Comparison of ENCODE assay signal across 16 mouse cellular contexts in genomic region chr5:124902195-124902594, GRCm38 (mm10). TPM values are rescaled to one million over a fixed set of nuclear protein-coding genes. Genes with fewer than 3 reads are reported as not detected.
DNase-seq lines count a peak whose midpoint lies in the region; ATAC-seq and TF ChIP-seq lines count a peak whose summit lies in the region.
"Had no signal": no experiment of that assay in that cellular context is flagged by ENCODE, and none has a peak within 500 bp of the region (broad histone marks: within the 10 kb centered on the region; RNA-seq: fewer than 3 reads in every experiment).

No protein-coding gene starts in this region.

- no peaks in the 10 kb centered on the region for H3K9me3 ChIP-seq in embryonic facial prominence, embryonic 15.5 days (replicated peaks)
- H3K9me3 ChIP-seq in embryonic facial prominence, embryonic 10.5 days = no peaks in the 10 kb centered on the region
- H3K9me3 ChIP-seq in hindbrain, postnatal 0 days (ENCODE audit: low read length) = no peaks in the 10 kb centered on the region
- H3K9me3 ChIP-seq in hindbrain, embryonic 13.5 days = no peaks in the 10 kb centered on the region
- H3K9me3 ChIP-seq in midbrain, embryonic 16.5 days (replicated peaks; ENCODE audit: control insufficient read depth, low read length, poor library complexity, severe bottlenecking) = no peaks in the 10 kb centered on the region
- H3K9me3 ChIP-seq in midbrain, embryonic 11.5 days (ENCODE audit: control insufficient read depth, low read length) = no peaks in the 10 kb centered on the region
- H3K9me3 ChIP-seq in forebrain, postnatal 0 days (ENCODE audit: low read length) = no peaks in the 10 kb centered on the region
- H3K9me3 ChIP-seq: heart, embryonic 12.5 days; limb, embryonic 13.5 days; midbrain, embryonic 15.5 days; neural tube, embryonic 12.5 days had no signal

- H3K4me2 ChIP-seq in embryonic facial prominence, embryonic 15.5 days (replicated peaks) = no peak overlapping the region
- no peak overlapping the region for H3K4me2 ChIP-seq in hindbrain, postnatal 0 days (ENCODE audit: low read depth, low read length)
- no peak overlapping the region for H3K4me2 ChIP-seq in hindbrain, embryonic 13.5 days
- no peak overlapping the region for H3K4me2 ChIP-seq in midbrain, embryonic 16.5 days (ENCODE audit: low read length)
- H3K4me2 ChIP-seq in midbrain, embryonic 11.5 days = no peak overlapping the region
- H3K4me2 ChIP-seq in forebrain, postnatal 0 days (ENCODE audit: low read depth) = no peak overlapping the region
- H3K4me2 ChIP-seq: heart, embryonic 12.5 days; limb, embryonic 13.5 days; midbrain, embryonic 15.5 days; neural tube, embryonic 12.5 days had no signal

- H3K27ac ChIP-seq in embryonic facial prominence, embryonic 15.5 days (replicated peaks) = peak overlapping the region; percentile 72
- H3K27ac ChIP-seq in embryonic facial prominence, embryonic 10.5 days (replicated peaks) = no peak overlapping the region
- H3K27ac ChIP-seq in hindbrain, postnatal 0 days = peak overlapping the region; percentile 41; the same call in 1 of the 2 replicates
- H3K27ac ChIP-seq in hindbrain, embryonic 13.5 days = no peak overlapping the region
- peak overlapping the region; percentile 51; the same call in 1 of the 2 replicates for H3K27ac ChIP-seq in midbrain, embryonic 16.5 days (ENCODE audit: low read length)
- no peak overlapping the region for H3K27ac ChIP-seq in midbrain, embryonic 11.5 days (ENCODE audit: low read depth, low read length)
- H3K27ac ChIP-seq in forebrain, postnatal 0 days (ENCODE audit: low read depth, low read length) = no peak overlapping the region; the same call in 1 of the 2 replicates
- H3K27ac ChIP-seq: limb, embryonic 13.5 days; midbrain, embryonic 15.5 days; neural tube, embryonic 12.5 days had no signal

- no peak overlapping the region for H3K4me3 ChIP-seq in embryonic facial prominence, embryonic 15.5 days (replicated peaks)
- no peak overlapping the region for H3K4me3 ChIP-seq in embryonic facial prominence, embryonic 10.5 days
- H3K4me3 ChIP-seq in hindbrain, postnatal 0 days (ENCODE audit: low read length) = no peak overlapping the region
- H3K4me3 ChIP-seq in hindbrain, embryonic 13.5 days = no peak overlapping the region
- no peak overlapping the region for H3K4me3 ChIP-seq in midbrain, embryonic 16.5 days (ENCODE audit: low read depth, low read length)
- no peak overlapping the region for H3K4me3 ChIP-seq in midbrain, embryonic 11.5 days (ENCODE audit: low read depth, low read length)
- H3K4me3 ChIP-seq in forebrain, postnatal 0 days (ENCODE audit: low read depth, low read length) = no peak overlapping the region
- H3K4me3 ChIP-seq: heart, embryonic 12.5 days; limb, embryonic 13.5 days; midbrain, embryonic 15.5 days; neural tube, embryonic 12.5 days had no signal

- H3K9ac ChIP-seq in embryonic facial prominence, embryonic 15.5 days = no peak overlapping the region
- H3K9ac ChIP-seq in hindbrain, postnatal 0 days (replicated peaks; ENCODE audit: low read length) = no peak overlapping the region
- no peak overlapping the region for H3K9ac ChIP-seq in hindbrain, embryonic 13.5 days
- H3K9ac ChIP-seq in midbrain, embryonic 16.5 days (ENCODE audit: low read depth, low read length) = no peak overlapping the region
- no peak overlapping the region for H3K9ac ChIP-seq in midbrain, embryonic 11.5 days (ENCODE audit: low read length)
- no peak overlapping the region for H3K9ac ChIP-seq in forebrain, postnatal 0 days
- H3K9ac ChIP-seq: heart, embryonic 12.5 days; limb, embryonic 13.5 days; midbrain, embryonic 15.5 days; neural tube, embryonic 12.5 days had no signal

- H3K4me1 ChIP-seq in embryonic facial prominence, embryonic 15.5 days = peaks cover 28% of the 10 kb centered on the region
- H3K4me1 ChIP-seq in embryonic facial prominence, embryonic 10.5 days = peaks cover 8% of the 10 kb centered on the region
- no peaks in the 10 kb centered on the region for H3K4me1 ChIP-seq in hindbrain, postnatal 0 days (ENCODE audit: insufficient read depth, low read length)
- H3K4me1 ChIP-seq in hindbrain, embryonic 13.5 days (replicated peaks) = peaks cover 15% of the 10 kb centered on the region
- peaks cover 11% of the 10 kb centered on the region; the same call in 1 of the 2 replicates for H3K4me1 ChIP-seq in midbrain, embryonic 16.5 days (ENCODE audit: control insufficient read depth, insufficient read depth, low read length)
- no peaks in the 10 kb centered on the region for H3K4me1 ChIP-seq in midbrain, embryonic 11.5 days (ENCODE audit: control insufficient read depth, insufficient read depth, low read length)
- H3K4me1 ChIP-seq in forebrain, postnatal 0 days (ENCODE audit: insufficient read depth) = peaks cover 5% of the 10 kb centered on the region

- H3K27me3 ChIP-seq in embryonic facial prominence, embryonic 15.5 days = no peaks in the 10 kb centered on the region
- no peaks in the 10 kb centered on the region for H3K27me3 ChIP-seq in embryonic facial prominence, embryonic 10.5 days (replicated peaks; ENCODE audit: low read depth, poor library complexity, severe bottlenecking)
- H3K27me3 ChIP-seq in hindbrain, postnatal 0 days (ENCODE audit: insufficient read depth, low read length) = no peaks in the 10 kb centered on the region
- no peaks in the 10 kb centered on the region for H3K27me3 ChIP-seq in hindbrain, embryonic 13.5 days
- no peaks in the 10 kb centered on the region for H3K27me3 ChIP-seq in midbrain, embryonic 16.5 days (ENCODE audit: control insufficient read depth, insufficient read depth, low read depth, low read length)
- no peaks in the 10 kb centered on the region for H3K27me3 ChIP-seq in midbrain, embryonic 11.5 days (ENCODE audit: control insufficient read depth, insufficient read depth, low read length)
- no peaks in the 10 kb centered on the region for H3K27me3 ChIP-seq in forebrain, postnatal 0 days (ENCODE audit: insufficient read depth, low read length)
- H3K27me3 ChIP-seq: heart, embryonic 12.5 days; limb, embryonic 13.5 days; midbrain, embryonic 15.5 days; neural tube, embryonic 12.5 days had no signal

- WGBS in embryonic facial prominence, embryonic 15.5 days = 55% methylated on average over 10 of the region's 10 CpGs
- 83% methylated on average over 10 of the region's 10 CpGs for WGBS in embryonic facial prominence, embryonic 10.5 days
- 48% methylated on average over 10 of the region's 10 CpGs for WGBS in hindbrain, postnatal 0 days
- WGBS in hindbrain, embryonic 13.5 days = 82% methylated on average over 10 of the region's 10 CpGs
- WGBS in midbrain, embryonic 16.5 days = 86% methylated on average over 10 of the region's 10 CpGs
- 91% methylated on average over 10 of the region's 10 CpGs for WGBS in midbrain, embryonic 11.5 days
- 57% methylated on average over 10 of the region's 10 CpGs for WGBS in forebrain, postnatal 0 days

- ATAC-seq in embryonic facial prominence, embryonic 15.5 days (ENCODE audit: insufficient number of reproducible peaks, low FRiP score, low TSS enrichment, low read depth) = peak; percentile 48; the same call in 1 of the 2 replicates
- peak; percentile 53; the same call in 1 of the 2 replicates for ATAC-seq in hindbrain, postnatal 0 days
- ATAC-seq in hindbrain, embryonic 13.5 days (ENCODE audit: low FRiP score) = no peak
- no peak for ATAC-seq in midbrain, embryonic 16.5 days
- ATAC-seq in midbrain, embryonic 11.5 days (ENCODE audit: low FRiP score) = no peak
- 0 out of 2 replicates have a peak, but pooled peaks have one; percentile 23 for ATAC-seq in forebrain, postnatal 0 days
- ATAC-seq: midbrain, embryonic 15.5 days had no signal

- TF ChIP-seq CTCF in hindbrain, postnatal 0 days (IDR thresholded peaks at IDR 0.05; ENCODE audit: low read depth) = no peak
- no peak for TF ChIP-seq CTCF in forebrain, postnatal 0 days (IDR thresholded peaks at IDR 0.05; ENCODE audit: low read depth)

- no peaks in the 10 kb centered on the region for H3K36me3 ChIP-seq in embryonic facial prominence, embryonic 15.5 days
- no peaks in the 10 kb centered on the region for H3K36me3 ChIP-seq in embryonic facial prominence, embryonic 10.5 days (replicated peaks)
- no peaks in the 10 kb centered on the region for H3K36me3 ChIP-seq in hindbrain, postnatal 0 days (ENCODE audit: insufficient read depth, low read length)
- H3K36me3 ChIP-seq in hindbrain, embryonic 13.5 days = no peaks in the 10 kb centered on the region
- H3K36me3 ChIP-seq in midbrain, embryonic 16.5 days (ENCODE audit: control insufficient read depth, insufficient read depth, low read length) = no peaks in the 10 kb centered on the region
- H3K36me3 ChIP-seq in midbrain, embryonic 11.5 days (ENCODE audit: control insufficient read depth, insufficient read depth, low read length) = no peaks in the 10 kb centered on the region
- no peaks in the 10 kb centered on the region for H3K36me3 ChIP-seq in forebrain, postnatal 0 days (ENCODE audit: insufficient read depth)
- H3K36me3 ChIP-seq: heart, embryonic 12.5 days; limb, embryonic 13.5 days; midbrain, embryonic 15.5 days; neural tube, embryonic 12.5 days had no signal

- DNase-seq in embryonic facial prominence, embryonic 10.5 days (ENCODE audit: low spot score) = no peak
- peak; percentile 68 for DNase-seq in hindbrain, postnatal 0 days (ENCODE audit: low spot score)
- no peak for DNase-seq in midbrain, embryonic 11.5 days (ENCODE audit: low spot score, missing footprints)
- DNase-seq in forebrain, postnatal 0 days = peak; percentile 45
- no peak for DNase-seq in thymus, postnatal 4 days
- DNase-seq: adrenal gland, adult 2 months; kidney, adult 11 months; kidney, postnatal 10 days; lung, postnatal 4 days had no signal

RNA-seq across cellular contexts. Expression of gene Zfp664, which starts 39.7 kb away (rescaled TPM):
- polyA plus RNA-seq in embryonic facial prominence, embryonic 15.5 days (2015; fragmentation: Nextera tagmentation; extraction: Ambion mirVana) = 87.2 and 90.4 TPM in 2 replicates
- 162 and 171 TPM in 2 replicates for polyA plus RNA-seq in embryonic facial prominence, embryonic 10.5 days (2016; fragmentation: Nextera tagmentation; extraction: Ambion mirVana)
- 42.5 and 44.7 TPM in 2 replicates for total RNA-seq in hindbrain, postnatal 0 days (2014; rRNA removed)
- polyA plus RNA-seq in hindbrain, postnatal 0 days (2015; fragmentation: Nextera tagmentation; extraction: Ambion mirVana) = 63.6 and 68.9 TPM in 2 replicates
- 134 and 137 TPM in 2 replicates for polyA plus RNA-seq in hindbrain, embryonic 13.5 days (2015; fragmentation: Nextera tagmentation; extraction: Ambion mirVana)
- 68.9 and 87.1 TPM in 2 replicates for polyA plus RNA-seq in midbrain, embryonic 16.5 days (2015; fragmentation: Nextera tagmentation; extraction: Ambion mirVana)
- polyA plus RNA-seq in midbrain, embryonic 11.5 days (2014; fragmentation: Nextera tagmentation; extraction: Ambion mirVana) = 133 and 160 TPM in 2 replicates
- total RNA-seq in forebrain, postnatal 0 days (2014; rRNA removed) = 27.5 and 27.6 TPM in 2 replicates
- polyA plus RNA-seq in forebrain, postnatal 0 days (2015; fragmentation: Nextera tagmentation; extraction: Ambion mirVana) = 35.6 and 52.7 TPM in 2 replicates

RNA-seq across cellular contexts. Expression of gene Ccdc92, which starts 40.0 kb away (rescaled TPM):
- polyA plus RNA-seq in embryonic facial prominence, embryonic 15.5 days (2015; fragmentation: Nextera tagmentation; extraction: Ambion mirVana) = 10.0 and 11.7 TPM in 2 replicates
- polyA plus RNA-seq in embryonic facial prominence, embryonic 10.5 days (2016; fragmentation: Nextera tagmentation; extraction: Ambion mirVana) = 12.1 and 13.8 TPM in 2 replicates
- total RNA-seq in hindbrain, postnatal 0 days (2014; rRNA removed) = 43.2 and 48.5 TPM in 2 replicates
- 43.7 and 49.4 TPM in 2 replicates for polyA plus RNA-seq in hindbrain, postnatal 0 days (2015; fragmentation: Nextera tagmentation; extraction: Ambion mirVana)
- polyA plus RNA-seq in hindbrain, embryonic 13.5 days (2015; fragmentation: Nextera tagmentation; extraction: Ambion mirVana) = 32.8 and 33.5 TPM in 2 replicates
- 43.0 and 43.3 TPM in 2 replicates for polyA plus RNA-seq in midbrain, embryonic 16.5 days (2015; fragmentation: Nextera tagmentation; extraction: Ambion mirVana)
- 11.9 and 13.9 TPM in 2 replicates for polyA plus RNA-seq in midbrain, embryonic 11.5 days (2014; fragmentation: Nextera tagmentation; extraction: Ambion mirVana)
- total RNA-seq in forebrain, postnatal 0 days (2014; rRNA removed) = 23.7 and 26.1 TPM in 2 replicates
- 38.2 and 45.4 TPM in 2 replicates for polyA plus RNA-seq in forebrain, postnatal 0 days (2015; fragmentation: Nextera tagmentation; extraction: Ambion mirVana)

Comparison
In these comparisons a context has a peak if more than half of its experiments do, and no peak if none do; other contexts are left out.
1. ATAC-seq: peak in embryonic facial prominence, embryonic 15.5 days (single experiment), hindbrain, postnatal 0 days (single experiment) and forebrain, postnatal 0 days (single experiment); none in hindbrain, embryonic 13.5 days (single experiment), midbrain, embryonic 16.5 days (single experiment) and midbrain, embryonic 11.5 days (single experiment).
2. H3K27ac ChIP-seq: peak in embryonic facial prominence, embryonic 15.5 days (single experiment), hindbrain, postnatal 0 days (single experiment) and midbrain, embryonic 16.5 days (single experiment); none in embryonic facial prominence, embryonic 10.5 days (single experiment), hindbrain, embryonic 13.5 days (single experiment), midbrain, embryonic 11.5 days (single experiment) and forebrain, postnatal 0 days (single experiment).
3. DNase-seq: peak in hindbrain, postnatal 0 days (single experiment) and forebrain, postnatal 0 days (single experiment); none in embryonic facial prominence, embryonic 10.5 days (single experiment), midbrain, embryonic 11.5 days (single experiment) and thymus, postnatal 4 days (single experiment).